In genomic region chr5:17359394-17359999, GRCm38 (mm10) we compare ENCODE assay signal across 29 mouse cellular contexts. TPM values are rescaled to one million over a fixed set of nuclear protein-coding genes. Genes with fewer than 3 reads are reported as not detected.
DNase-seq lines count a peak whose midpoint lies in the region; ATAC-seq and TF ChIP-seq lines count a peak whose summit lies in the region.
"Had no signal": no experiment of that assay in that cellular context is flagged by ENCODE, and none has a peak within 500 bp of the region (broad histone marks: within the 10 kb centered on the region; RNA-seq: fewer than 3 reads in every experiment).

No protein-coding gene starts in this region.

- POLR2A ChIA-PET in Patski (lab: Charles Lee): no interaction called here

- no peak overlapping the region for H3K9ac ChIP-seq in intestine, embryonic 15.5 days
- H3K9ac ChIP-seq in intestine, postnatal 0 days (ENCODE audit: low read depth, low read length): no peak overlapping the region
- H3K9ac ChIP-seq in hindbrain, postnatal 0 days (replicated peaks; ENCODE audit: low read length): no peak overlapping the region
- no peak overlapping the region for H3K9ac ChIP-seq in liver, embryonic 11.5 days (ENCODE audit: low read depth, low read length)
- H3K9ac ChIP-seq: embryonic facial prominence, embryonic 12.5 days; forebrain, embryonic 12.5 days had no signal

- TF ChIP-seq CTCF in Patski (IDR thresholded peaks at IDR 0.05): no peak
- no peak for TF ChIP-seq CTCF in intestine, postnatal 0 days (IDR thresholded peaks at IDR 0.05; ENCODE audit: low read depth)
- no peak for TF ChIP-seq CTCF in hindbrain, postnatal 0 days (IDR thresholded peaks at IDR 0.05; ENCODE audit: low read depth)

- H3K36me3 ChIP-seq in intestine, embryonic 15.5 days: no peaks in the 10 kb centered on the region
- H3K36me3 ChIP-seq in intestine, postnatal 0 days (ENCODE audit: control insufficient read depth, insufficient read depth): no peaks in the 10 kb centered on the region
- no peaks in the 10 kb centered on the region for H3K36me3 ChIP-seq in hindbrain, postnatal 0 days (ENCODE audit: insufficient read depth, low read length)
- H3K36me3 ChIP-seq in liver, embryonic 11.5 days (ENCODE audit: control insufficient read depth, insufficient read depth, low read length): no peaks in the 10 kb centered on the region
- H3K36me3 ChIP-seq: embryonic facial prominence, embryonic 10.5 days; embryonic facial prominence, embryonic 12.5 days; forebrain, embryonic 10.5 days; forebrain, embryonic 12.5 days had no signal

- H3K4me1 ChIP-seq in intestine, embryonic 15.5 days (replicated peaks): no peaks in the 10 kb centered on the region
- H3K4me1 ChIP-seq in intestine, postnatal 0 days (replicated peaks; ENCODE audit: control insufficient read depth, insufficient read depth, low read length): no peaks in the 10 kb centered on the region
- no peaks in the 10 kb centered on the region for H3K4me1 ChIP-seq in hindbrain, postnatal 0 days (ENCODE audit: insufficient read depth, low read length)
- H3K4me1 ChIP-seq in liver, embryonic 11.5 days (replicated peaks; ENCODE audit: control insufficient read depth, insufficient read depth, low read length): no peaks in the 10 kb centered on the region
- H3K4me1 ChIP-seq: embryonic facial prominence, embryonic 10.5 days; embryonic facial prominence, embryonic 12.5 days; forebrain, embryonic 10.5 days; forebrain, embryonic 12.5 days had no signal

- H3K9me3 ChIP-seq in intestine, embryonic 15.5 days: no peaks in the 10 kb centered on the region
- H3K9me3 ChIP-seq in intestine, postnatal 0 days (ENCODE audit: control insufficient read depth): no peaks in the 10 kb centered on the region
- no peaks in the 10 kb centered on the region for H3K9me3 ChIP-seq in hindbrain, postnatal 0 days (ENCODE audit: low read length)
- H3K9me3 ChIP-seq in liver, embryonic 11.5 days (ENCODE audit: control insufficient read depth, low read length): no peaks in the 10 kb centered on the region
- H3K9me3 ChIP-seq: embryonic facial prominence, embryonic 10.5 days; embryonic facial prominence, embryonic 12.5 days; forebrain, embryonic 10.5 days; forebrain, embryonic 12.5 days had no signal

- peak; percentile 36 for DNase-seq in 3T3-L1 (ENCODE audit: low read depth, low spot score)
- DNase-seq in Patski (ENCODE audit: low read depth, low spot score): no peak
- DNase-seq in hindbrain, postnatal 0 days (ENCODE audit: low spot score): no peak
- DNase-seq in spleen, postnatal 10 days (ENCODE audit: low spot score in 2 of 2): no peak
- no peak for DNase-seq in heart, adult 18-20 months
- no peak for DNase-seq in liver, embryonic 11.5 days (ENCODE audit: low spot score)
- DNase-seq: adrenal gland, adult 8-10 months; adrenal gland, postnatal 14 days; adrenal gland, postnatal 36 days; cerebellum, adult 11-12 months; cerebellum, adult 2 months; cerebellum, adult 9-10 months; cerebellum, postnatal 10 days; cerebellum, postnatal 25 days had no signal

- H3K27me3 ChIP-seq in Patski: no peaks in the 10 kb centered on the region
- H3K27me3 ChIP-seq in intestine, embryonic 15.5 days (replicated peaks): no peaks in the 10 kb centered on the region
- no peaks in the 10 kb centered on the region for H3K27me3 ChIP-seq in intestine, postnatal 0 days (replicated peaks; ENCODE audit: control insufficient read depth, insufficient read depth, low read length)
- H3K27me3 ChIP-seq in hindbrain, postnatal 0 days (ENCODE audit: insufficient read depth, low read length): no peaks in the 10 kb centered on the region
- no peaks in the 10 kb centered on the region for H3K27me3 ChIP-seq in liver, embryonic 11.5 days (replicated peaks; ENCODE audit: control insufficient read depth, insufficient read depth, low read length)
- H3K27me3 ChIP-seq: embryonic facial prominence, embryonic 12.5 days; forebrain, embryonic 12.5 days had no signal

- H3K27ac ChIP-seq in intestine, embryonic 15.5 days: peak overlapping the region; percentile 48; the same call in 1 of the 2 replicates
- no peak overlapping the region for H3K27ac ChIP-seq in intestine, postnatal 0 days (ENCODE audit: low read depth, low read length)
- no peak overlapping the region for H3K27ac ChIP-seq in hindbrain, postnatal 0 days
- no peak overlapping the region for H3K27ac ChIP-seq in liver, embryonic 11.5 days (ENCODE audit: low read depth, low read length)
- H3K27ac ChIP-seq: embryonic facial prominence, embryonic 10.5 days; embryonic facial prominence, embryonic 12.5 days; forebrain, embryonic 10.5 days; forebrain, embryonic 12.5 days had no signal

- in situ Hi-C loops in Patski (cut with MboI; ENCODE audit: low pct_unique_long_range_greater_than_20kb): no loop called here

- peak; percentile 57 for ATAC-seq in Patski
- peak; percentile 84 for ATAC-seq in intestine, embryonic 15.5 days
- peak; percentile 38; the same call in 1 of the 2 replicates for ATAC-seq in intestine, postnatal 0 days
- ATAC-seq in hindbrain, postnatal 0 days: no peak
- ATAC-seq in liver, embryonic 11.5 days (replicated peaks; ENCODE audit: low FRiP score): no peak
- ATAC-seq: forebrain, embryonic 14.5 days; forebrain, embryonic 16.5 days had no signal

- H3K4me3 ChIP-seq in intestine, embryonic 15.5 days (replicated peaks): no peak overlapping the region
- H3K4me3 ChIP-seq in intestine, postnatal 0 days (ENCODE audit: low read depth, low read length): no peak overlapping the region
- no peak overlapping the region for H3K4me3 ChIP-seq in hindbrain, postnatal 0 days (ENCODE audit: low read length)
- no peak overlapping the region for H3K4me3 ChIP-seq in liver, embryonic 11.5 days (ENCODE audit: low read depth, low read length)
- H3K4me3 ChIP-seq: embryonic facial prominence, embryonic 10.5 days; embryonic facial prominence, embryonic 12.5 days; erythroblast, embryonic 14.5 days; forebrain, embryonic 10.5 days; forebrain, embryonic 12.5 days had no signal

- CTCF ChIA-PET in Patski (lab: Charles Lee): interaction anchor here (0.6 to 0.9 kb wide), 2 partner anchors 21 to 38 kb away, joined by 3 read pairs; no protein-coding TSS in a partner anchor

- no peak overlapping the region for H3K4me2 ChIP-seq in intestine, embryonic 15.5 days (replicated peaks)
- H3K4me2 ChIP-seq in intestine, postnatal 0 days (replicated peaks; ENCODE audit: low read depth): no peak overlapping the region
- H3K4me2 ChIP-seq in hindbrain, postnatal 0 days (ENCODE audit: low read depth, low read length): no peak overlapping the region
- no peak overlapping the region for H3K4me2 ChIP-seq in liver, embryonic 11.5 days
- H3K4me2 ChIP-seq: embryonic facial prominence, embryonic 12.5 days; forebrain, embryonic 12.5 days had no signal

RNA-seq across cellular contexts. Expression of gene Speer4f2, which starts 13.5 kb away (rescaled TPM):
- not detected for polyA plus RNA-seq in Patski (2021)
- polyA plus RNA-seq in intestine, embryonic 15.5 days (2015; fragmentation: Nextera tagmentation; extraction: Ambion mirVana): not detected in 2 replicates
- not detected in 2 replicates for polyA plus RNA-seq in intestine, postnatal 0 days (2015; fragmentation: Nextera tagmentation; extraction: Ambion mirVana)
- not detected in 2 replicates for total RNA-seq in hindbrain, postnatal 0 days (2014; rRNA removed)
- polyA plus RNA-seq in hindbrain, postnatal 0 days (2015; fragmentation: Nextera tagmentation; extraction: Ambion mirVana): not detected in 2 replicates
- total RNA-seq in heart, adult 18-20 months (2021): not detected
- not detected in 2 replicates for polyA plus RNA-seq in liver, embryonic 11.5 days (2014; fragmentation: Nextera tagmentation; extraction: Ambion mirVana)
- total RNA-seq: adrenal gland, adult 18-20 months; adrenal gland, adult 8-10 months; adrenal gland, postnatal 14 days; adrenal gland, postnatal 36 days; ES-E14; MEL had no signal
- polyA plus RNA-seq: C2C12; cerebellum, adult 2 months; cortical plate, adult 2 months; embryonic facial prominence, embryonic 10.5 days; embryonic facial prominence, embryonic 12.5 days; embryonic facial prominence, embryonic 14.5 days; erythroblast, embryonic 14.5 days; forebrain, embryonic 10.5 days; forebrain, embryonic 12.5 days; forebrain, embryonic 14.5 days; forebrain, embryonic 16.5 days had no signal

Comparison
In these comparisons a context has a peak if more than half of its experiments do, and no peak if none do; other contexts are left out.
1. ATAC-seq: peak in Patski (single experiment), intestine, embryonic 15.5 days (single experiment) and intestine, postnatal 0 days (single experiment); none in hindbrain, postnatal 0 days (single experiment) and liver, embryonic 11.5 days (single experiment).